Mouse (Mus musculus): ENCODE results near the gene Slc10a7. TPM values are rescaled to one million over a fixed set of nuclear protein-coding genes. Genes with fewer than 3 reads are reported as not detected.
A peak's percentile ranks its signal among the peaks of the same experiment; 100 is the strongest.
"Not testable (repeated sequence)": the region's sequence is repeated elsewhere in the genome, so short reads cannot be mapped to it uniquely, and the experiment has no call there.

Gene Slc10a7
- polyA plus RNA-seq, 1 experiment from 2014 or later = 19.7 TPM

GRCm38 (mm10) chr8:78510094-78510493 lies 948 bp downstream of the Slc10a7 start:
- H3K9ac ChIP-seq = peak overlapping the region; percentile 62

GRCm38 (mm10) chr8:78510926-78511325 lies 1.8 kb downstream of the Slc10a7 start:
- Histone ChIP-seq H3K27me3 (no peaks in the 10 kb centered on the region), H3K36me3 (peaks cover 16% of the 10 kb centered on the region), H3K4me1 (peaks cover 15% of the 10 kb centered on the region), H3K9ac (no peak overlapping the region), H3K9me3 (replicated peaks) (no peaks in the 10 kb centered on the region), H3K4me3 (replicated peaks) (no peak overlapping the region), H3K4me2 (replicated peaks) (no peak overlapping the region), H3K27ac (replicated peaks) (no peak overlapping the region)
- ATAC-seq (ENCODE audit: insufficient number of reproducible peaks, low FRiP score, low TSS enrichment, low read depth) = no peak
- 63% methylated on average over 3 of the region's 3 CpGs for WGBS

More at GRCm38 (mm10) chr8:78510094-78510493, 948 bp downstream of the Slc10a7 start:
- ATAC-seq (ENCODE audit: insufficient number of reproducible peaks, low FRiP score, low TSS enrichment, low read depth) = no peak
- Histone ChIP-seq H3K4me3 (replicated peaks) (peak overlapping the region; percentile 74), H3K9me3 (replicated peaks) (no peaks in the 10 kb centered on the region), H3K27ac (replicated peaks) (peak overlapping the region; percentile 98), H3K36me3 (peaks cover 9% of the 10 kb centered on the region), H3K4me2 (replicated peaks) (peak overlapping the region; percentile 97), H3K27me3 (no peaks in the 10 kb centered on the region), H3K4me1 (peaks cover 15% of the 10 kb centered on the region)
- WGBS = under 1% methylated on average over 11 of the region's 11 CpGs

GRCm38 (mm10) chr8:78513106-78513505 lies 4.0 kb downstream of the Slc10a7 start:
- H3K4me2 ChIP-seq (replicated peaks) = no peak overlapping the region
- H3K4me1 ChIP-seq = peaks cover 10% of the 10 kb centered on the region
- H3K36me3 ChIP-seq = peaks cover 20% of the 10 kb centered on the region
- 83% methylated on average over 4 of the region's 4 CpGs for WGBS
- no peak overlapping the region for H3K9ac ChIP-seq
- H3K9me3 ChIP-seq (replicated peaks) = no peaks in the 10 kb centered on the region
- no peak overlapping the region for H3K27ac ChIP-seq (replicated peaks)
- no peak for ATAC-seq (ENCODE audit: insufficient number of reproducible peaks, low FRiP score, low TSS enrichment, low read depth)
- no peak overlapping the region for H3K4me3 ChIP-seq (replicated peaks)
- no peaks in the 10 kb centered on the region for H3K27me3 ChIP-seq

GRCm38 (mm10) chr8:78514706-78515105 lies 5.6 kb downstream of the Slc10a7 start:
- no peak overlapping the region for H3K4me3 ChIP-seq (replicated peaks)
- peaks cover 10% of the 10 kb centered on the region for H3K4me1 ChIP-seq
- no peak for ATAC-seq (ENCODE audit: insufficient number of reproducible peaks, low FRiP score, low TSS enrichment, low read depth)
- H3K36me3 ChIP-seq = peaks cover 20% of the 10 kb centered on the region
- no peak overlapping the region for H3K9ac ChIP-seq
- no peak overlapping the region for H3K27ac ChIP-seq (replicated peaks)
- no peaks in the 10 kb centered on the region for H3K27me3 ChIP-seq
- H3K9me3 ChIP-seq (replicated peaks) = no peaks in the 10 kb centered on the region
- no peak overlapping the region for H3K4me2 ChIP-seq (replicated peaks)
- WGBS = 86% methylated on average over 1 of the region's 1 CpGs

- Histone ChIP-seq H3K27me3 (no peaks in the 10 kb centered on the region), H3K4me3 (replicated peaks) (no peak overlapping the region), H3K4me1 (peaks cover 9% of the 10 kb centered on the region), H3K36me3 (peaks cover 20% of the 10 kb centered on the region), H3K9ac (no peak overlapping the region), H3K4me2 (replicated peaks) (no peak overlapping the region), H3K27ac (replicated peaks) (no peak overlapping the region), H3K9me3 (replicated peaks) (no peaks in the 10 kb centered on the region)
- WGBS = 82% methylated on average over 3 of the region's 3 CpGs
- ATAC-seq (ENCODE audit: insufficient number of reproducible peaks, low FRiP score, low TSS enrichment, low read depth) = no peak
These were observed 6.0 kb downstream of the Slc10a7 start for GRCm38 (mm10) chr8:78515132-78515531.

- Histone ChIP-seq H3K9ac (no peak overlapping the region), H3K4me2 (replicated peaks) (no peak overlapping the region), H3K9me3 (replicated peaks) (no peaks in the 10 kb centered on the region), H3K27me3 (no peaks in the 10 kb centered on the region), H3K27ac (replicated peaks) (no peak overlapping the region), H3K4me3 (replicated peaks) (no peak overlapping the region), H3K36me3 (peaks cover 28% of the 10 kb centered on the region), H3K4me1 (no peaks in the 10 kb centered on the region)
- WGBS = 75% methylated on average over 6 of the region's 6 CpGs
- no peak for ATAC-seq (ENCODE audit: insufficient number of reproducible peaks, low FRiP score, low TSS enrichment, low read depth)
These were observed 24.8 kb downstream of the Slc10a7 start for GRCm38 (mm10) chr8:78533981-78534380.

- no peak for ATAC-seq (ENCODE audit: insufficient number of reproducible peaks, low FRiP score, low TSS enrichment, low read depth)
- H3K27ac ChIP-seq (replicated peaks) = no peak overlapping the region
These were observed 27.6 kb downstream of the Slc10a7 start for GRCm38 (mm10) chr8:78536716-78537115.

GRCm38 (mm10) chr8:78537795-78538194 lies 28.6 kb downstream of the Slc10a7 start:
- no peaks in the 10 kb centered on the region for H3K4me1 ChIP-seq
- 88% methylated on average over 3 of the region's 3 CpGs for WGBS
- no peaks in the 10 kb centered on the region for H3K27me3 ChIP-seq
- H3K4me2 ChIP-seq (replicated peaks) = no peak overlapping the region
- no peaks in the 10 kb centered on the region for H3K9me3 ChIP-seq (replicated peaks)
- H3K36me3 ChIP-seq = peaks cover 16% of the 10 kb centered on the region
- H3K4me3 ChIP-seq (replicated peaks) = no peak overlapping the region
- no peak for ATAC-seq (ENCODE audit: insufficient number of reproducible peaks, low FRiP score, low TSS enrichment, low read depth)
- no peak overlapping the region for H3K27ac ChIP-seq (replicated peaks)
- H3K9ac ChIP-seq = no peak overlapping the region

More at GRCm38 (mm10) chr8:78536716-78537115, 27.6 kb downstream of the Slc10a7 start:
- no peak overlapping the region for H3K4me3 ChIP-seq (replicated peaks)
- peaks cover 9% of the 10 kb centered on the region for H3K36me3 ChIP-seq
- no peaks in the 10 kb centered on the region for H3K4me1 ChIP-seq
- H3K27me3 ChIP-seq = no peaks in the 10 kb centered on the region
- 78% methylated on average over 5 of the region's 5 CpGs for WGBS
- H3K4me2 ChIP-seq (replicated peaks) = no peak overlapping the region
- no peaks in the 10 kb centered on the region for H3K9me3 ChIP-seq (replicated peaks)
- H3K9ac ChIP-seq = no peak overlapping the region

GRCm38 (mm10) chr8:78542670-78543069 lies 33.5 kb downstream of the Slc10a7 start:
- H3K4me1 ChIP-seq; ATAC-seq (ENCODE audit: insufficient number of reproducible peaks, low FRiP score, low TSS enrichment, low read depth): not testable (repeated sequence)
- WGBS = 93% methylated on average over 3 of the region's 6 CpGs

GRCm38 (mm10) chr8:78543621-78544020 lies 34.5 kb downstream of the Slc10a7 start:
- no peaks in the 10 kb centered on the region for H3K9me3 ChIP-seq (replicated peaks)
- no peaks in the 10 kb centered on the region for H3K27me3 ChIP-seq
- ATAC-seq (ENCODE audit: insufficient number of reproducible peaks, low FRiP score, low TSS enrichment, low read depth) = no peak
- 0 out of 2 replicates have a peak, but pooled peaks cover 7% of the 10 kb centered on the region for H3K36me3 ChIP-seq
- no peak overlapping the region for H3K4me2 ChIP-seq (replicated peaks)
- 56% methylated on average over 1 of the region's 1 CpGs for WGBS
- H3K27ac ChIP-seq (replicated peaks) = no peak overlapping the region
- no peaks in the 10 kb centered on the region for H3K4me1 ChIP-seq
- no peak overlapping the region for H3K9ac ChIP-seq
- H3K4me3 ChIP-seq (replicated peaks) = no peak overlapping the region

More at GRCm38 (mm10) chr8:78542670-78543069, 33.5 kb downstream of the Slc10a7 start:
- H3K9ac ChIP-seq; H3K27ac ChIP-seq (replicated peaks); H3K27me3 ChIP-seq; H3K4me2 ChIP-seq (replicated peaks); H3K4me3 ChIP-seq (replicated peaks); H3K9me3 ChIP-seq (replicated peaks): not testable (repeated sequence)
- peaks cover 12% of the 10 kb centered on the region for H3K36me3 ChIP-seq

- no peak for ATAC-seq (ENCODE audit: insufficient number of reproducible peaks, low FRiP score, low TSS enrichment, low read depth)
- no peak overlapping the region for H3K4me3 ChIP-seq (replicated peaks)
- H3K9me3 ChIP-seq (replicated peaks) = no peaks in the 10 kb centered on the region
- no peak overlapping the region for H3K27ac ChIP-seq (replicated peaks)
- H3K36me3 ChIP-seq = 0 out of 2 replicates have a peak, but pooled peaks cover 7% of the 10 kb centered on the region
- H3K27me3 ChIP-seq = no peaks in the 10 kb centered on the region
- no peak overlapping the region for H3K9ac ChIP-seq
- H3K4me1 ChIP-seq = no peaks in the 10 kb centered on the region
- H3K4me2 ChIP-seq (replicated peaks) = no peak overlapping the region
- 80% methylated on average over 2 of the region's 2 CpGs for WGBS
These were observed 35.4 kb downstream of the Slc10a7 start for GRCm38 (mm10) chr8:78544545-78544944.

- WGBS = 54% methylated on average over 8 of the region's 14 CpGs
- not testable (repeated sequence) for ATAC-seq (ENCODE audit: insufficient number of reproducible peaks, low FRiP score, low TSS enrichment, low read depth); H3K27ac ChIP-seq (replicated peaks); H3K9ac ChIP-seq; H3K4me2 ChIP-seq (replicated peaks); H3K36me3 ChIP-seq; H3K4me3 ChIP-seq (replicated peaks); H3K9me3 ChIP-seq (replicated peaks); H3K4me1 ChIP-seq; H3K27me3 ChIP-seq
These were observed 36.1 kb downstream of the Slc10a7 start for GRCm38 (mm10) chr8:78545153-78545817.
